Mouse (Mus musculus) CH12.LX (cell line): ENCODE measurements at regions not wholly inside any gene's neighbourhood (a gene's known extent, or its start where the extent isn't known, plus 50 kb on each side); places are given as distances from the start of the nearest gene placed in this dataset.

Experiments used
- CHD2 ChIP-seq: IDR thresholded peaks from 2 replicates; pipeline ENCODE4 v1.6.1; 2011; ENCODE audit warnings: low read length, improper control_type of control experiment
- CTCF ChIP-seq, 2 experiments: IDR thresholded peaks in 1 of 2; conservative IDR thresholded peaks in 1 of 2; 2 replicates each; pipeline ENCODE4 v1.5.1; 2011 to 2012; ENCODE audit warnings: low read depth in 2 of 2, low read length in 2 of 2, improper control_type of control experiment in 1 of 2, inconsistent platforms in 1 of 2, mild to moderate bottlenecking in 1 of 2, moderate library complexity in 1 of 2
- E2F4 ChIP-seq: IDR thresholded peaks from 2 replicates; pipeline ENCODE4 v1.6.1; 2011; ENCODE audit warnings: low read depth, low read length, improper control_type of control experiment; ENCODE audit not compliant: insufficient replicate concordance
- EP300 ChIP-seq: IDR thresholded peaks from 2 replicates; pipeline ENCODE4 v1.6.1; 2011; ENCODE audit warnings: low read length, improper control_type of control experiment
- KAT2A ChIP-seq: IDR thresholded peaks from 2 replicates; pipeline ENCODE4 v1.6.1; 2012; ENCODE audit warnings: low read length, improper control_type of control experiment, inconsistent platforms; ENCODE audit not compliant: insufficient replicate concordance
- MAFK ChIP-seq: IDR thresholded peaks from 2 replicates; pipeline ENCODE4 v1.6.1; 2011; ENCODE audit warnings: low read length, improper control_type of control experiment; ENCODE audit not compliant: insufficient replicate concordance
- MEF2A ChIP-seq: IDR thresholded peaks from 2 replicates; pipeline ENCODE4 v1.6.1; 2014; ENCODE audit warnings: low read depth, mild to moderate bottlenecking, inconsistent platforms, low read length, improper control_type of control experiment, borderline replicate concordance
- MXI1 ChIP-seq: IDR thresholded peaks from 2 replicates; pipeline ENCODE4 v1.6.1; 2011; ENCODE audit warnings: mild to moderate bottlenecking, low read depth, low read length, improper control_type of control experiment
- POLR2A ChIP-seq: IDR thresholded peaks from 2 replicates; pipeline ENCODE4 v1.6.1; 2011; ENCODE audit warnings: low read depth, mild to moderate bottlenecking, improper control_type of control experiment, low read length
- SMC3 ChIP-seq: IDR thresholded peaks from 2 replicates; pipeline ENCODE4 v1.6.1; 2011; ENCODE audit warnings: low read depth, low read length, improper control_type of control experiment
- TCF12 ChIP-seq: IDR thresholded peaks from 2 replicates; pipeline ENCODE4 v1.6.1; 2014; ENCODE audit warnings: low read depth, mild to moderate bottlenecking, inconsistent platforms, low read length, improper control_type of control experiment
- ZKSCAN1 ChIP-seq: IDR thresholded peaks from 2 replicates; pipeline ENCODE4 v1.6.1; 2012; ENCODE audit warnings: low read depth, inconsistent platforms, low read length, improper control_type of control experiment, borderline replicate concordance

DNA sequence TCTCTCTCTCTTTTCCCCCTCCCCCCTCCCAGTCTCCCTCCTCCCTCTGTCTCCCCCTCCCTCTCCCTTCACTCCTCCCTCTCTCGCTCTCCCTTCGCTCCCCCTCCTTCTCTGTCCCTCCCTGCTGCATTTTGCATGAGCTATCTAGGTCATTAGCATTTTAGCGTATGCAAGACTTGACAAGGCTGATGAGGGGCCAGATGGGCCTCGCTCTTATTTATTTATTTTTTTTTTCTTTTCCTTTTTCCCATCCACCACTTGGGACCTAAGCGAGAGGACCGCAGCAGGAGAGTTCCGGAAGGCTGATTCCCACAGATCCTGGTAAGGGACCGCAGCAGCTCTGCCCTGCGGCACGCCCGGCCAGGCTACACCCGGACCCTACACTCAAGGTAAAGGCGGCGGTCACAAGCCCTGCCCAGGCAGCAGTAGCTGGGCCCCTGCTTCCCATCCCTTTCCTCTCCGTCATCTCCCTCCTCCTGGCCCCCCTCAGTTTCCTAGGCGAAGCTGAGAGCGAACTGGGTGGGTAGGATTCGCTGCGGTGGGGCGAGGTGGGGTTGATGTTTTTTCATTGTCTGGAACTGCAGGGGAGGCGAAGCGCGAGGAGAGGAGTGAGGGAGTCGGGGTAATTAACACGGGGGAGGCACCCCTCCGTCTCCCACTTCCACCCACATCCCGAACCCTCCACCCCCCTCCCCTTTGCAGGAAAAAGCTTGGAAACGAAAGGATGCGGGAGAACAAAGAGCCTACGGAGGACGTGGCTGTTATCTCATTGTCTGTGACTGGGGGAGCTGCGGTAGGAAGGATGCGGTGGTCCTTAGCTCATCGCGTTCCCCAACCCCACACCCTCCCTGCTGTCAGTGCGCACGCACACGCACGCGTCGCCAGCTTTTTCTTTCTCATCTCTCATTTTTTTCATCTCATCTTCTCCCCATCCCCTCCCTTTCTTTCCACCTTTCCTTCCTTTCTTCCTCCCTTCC, 485.8 kb downstream of the Prss52 start:
- no peak for TF ChIP-seq EP300
- no peak for TF ChIP-seq CHD2
- TF ChIP-seq MAFK, result no peak
- TF ChIP-seq POLR2A, result no peak
- TF ChIP-seq CTCF (conservative IDR thresholded peaks at IDR 0.05 in 1 of 2, IDR thresholded peaks at IDR 0.05 in 1 of 2; ENCODE audit: low read depth in 2 of 2, low read length in 2 of 2), result no peak
- no peak for TF ChIP-seq E2F4
- TF ChIP-seq MEF2A, result no peak
- TF ChIP-seq ZKSCAN1, result no peak
- no peak for TF ChIP-seq SMC3
- no peak for TF ChIP-seq KAT2A
- TF ChIP-seq TCF12, result no peak
- TF ChIP-seq MXI1, result no peak
